Mouse (Mus musculus) liver, postnatal 0 days (tissue): Measurements from ENCODE around the gene Naxe.

ENCODE experiments used
- CTCF ChIP-seq: sonication (generic); IDR thresholded peaks from 2 replicates; pipeline ENCODE4 v1.5.1; 2016; ENCODE audit warnings: antibody characterized with exemption, low read depth
- EP300 ChIP-seq: IDR thresholded peaks from 2 replicates; pipeline ENCODE4 v1.6.1; 2016; ENCODE audit warnings: antibody characterized with exemption, low read depth, mild to moderate bottlenecking

DNA sequence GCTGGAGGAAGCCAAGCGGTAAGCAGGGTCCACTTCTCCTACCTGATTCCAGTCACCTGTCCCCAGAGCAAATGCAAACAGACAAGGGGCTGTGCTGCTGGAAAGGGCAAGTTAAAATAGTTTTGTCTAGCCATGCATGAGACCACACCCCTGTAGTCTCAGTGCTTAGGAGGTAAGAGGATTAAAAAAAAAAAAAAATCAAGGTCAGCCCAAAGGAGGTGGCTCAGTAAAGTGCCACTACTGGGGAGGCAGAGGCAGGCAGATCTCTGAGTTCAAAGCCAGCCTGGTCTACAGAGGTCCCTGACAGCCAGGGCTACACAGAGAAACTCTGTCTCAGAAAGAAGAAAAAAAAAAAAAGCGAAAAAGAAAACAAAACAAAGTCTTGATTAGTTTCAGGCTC lies 25.7 kb upstream of the Naxe start:
- TF ChIP-seq CTCF = no peak
- TF ChIP-seq EP300 = no peak
